Mouse (Mus musculus) hematopoietic stem cell, adult 5-6 weeks (primary cell): ENCODE data around the gene Chmp1a. TPM values are rescaled to one million over a fixed set of nuclear protein-coding genes. Genes with fewer than 3 reads are reported as not detected.

Source experiments
- ATAC-seq, 2 experiments: fragments of 125-278 bp in 1 of 2; replicated peaks in 1 of 2; 2 replicates each; pipeline ENCODE4 v1.8.0; 2016 to 2017; ENCODE audit warnings: inconsistent platforms in 2 of 2, mild to moderate bottlenecking in 2 of 2, moderate number of reproducible peaks in 2 of 2, low read depth in 1 of 2, moderate TSS enrichment in 1 of 2; ENCODE audit not compliant: low FRiP score in 2 of 2, poor library complexity in 2 of 2, severe bottlenecking in 2 of 2, insufficient read depth in 1 of 2, low TSS enrichment in 1 of 2
- total RNA-seq: library from RNA; stranded (forward); fragments of 172-1452, 232-1000 nt; gene quantifications from 2 replicates; pipeline ENCODE4 v1.2.3, GENCODE M21; 2017

The Chmp1a gene
- total RNA-seq, 1 experiment from 2014 or later = 18.1 TPM

DNA sequence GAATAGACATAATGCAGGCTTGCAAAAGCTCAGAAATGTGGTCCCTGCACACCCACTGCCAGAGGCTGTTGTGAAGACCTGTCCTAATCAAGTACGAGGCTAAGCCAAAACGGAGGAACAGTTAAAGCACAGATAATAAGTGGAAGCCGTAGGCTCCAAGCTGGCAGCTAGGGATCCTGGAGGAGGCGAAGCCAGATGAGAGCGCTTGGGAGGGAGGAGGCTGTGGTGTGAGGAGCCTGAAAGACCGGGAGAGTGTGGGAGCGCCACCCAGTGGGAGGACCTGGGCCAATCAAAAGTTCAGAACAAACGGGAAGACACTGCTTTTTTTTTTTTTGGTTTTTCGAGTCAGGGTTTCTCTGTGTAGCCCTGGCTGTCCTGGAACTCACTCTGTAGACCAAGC lies 21.9 kb downstream of the Chmp1a start:
- ATAC-seq = peak in 1 of 2 experiments; percentile 70; a peak in 2 of 4 replicates

DNA sequence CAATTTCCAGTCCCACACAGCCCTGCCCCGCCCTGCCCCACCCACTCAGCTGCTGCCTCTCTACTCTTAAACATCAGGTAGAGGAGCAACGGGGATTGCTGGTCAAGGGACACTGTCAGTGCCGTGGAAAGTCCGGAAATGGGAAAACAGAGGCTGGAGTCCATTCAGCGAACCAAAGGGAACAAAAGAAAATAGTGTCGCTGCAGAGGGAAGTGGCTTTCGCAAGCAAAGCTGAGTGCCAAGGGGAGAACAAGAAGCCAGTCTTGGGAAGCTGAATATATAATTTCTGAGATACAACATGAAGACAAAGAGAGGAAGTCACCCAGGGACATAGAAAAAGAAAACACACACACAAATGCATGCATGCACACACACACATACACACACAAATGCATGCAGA lies 23.7 kb downstream of the Chmp1a start:
- ATAC-seq = no peak

- ATAC-seq = no peak
Observed at GRCm38 (mm10) chr8:123188006-123188405, 24.6 kb downstream of the Chmp1a start.

DNA sequence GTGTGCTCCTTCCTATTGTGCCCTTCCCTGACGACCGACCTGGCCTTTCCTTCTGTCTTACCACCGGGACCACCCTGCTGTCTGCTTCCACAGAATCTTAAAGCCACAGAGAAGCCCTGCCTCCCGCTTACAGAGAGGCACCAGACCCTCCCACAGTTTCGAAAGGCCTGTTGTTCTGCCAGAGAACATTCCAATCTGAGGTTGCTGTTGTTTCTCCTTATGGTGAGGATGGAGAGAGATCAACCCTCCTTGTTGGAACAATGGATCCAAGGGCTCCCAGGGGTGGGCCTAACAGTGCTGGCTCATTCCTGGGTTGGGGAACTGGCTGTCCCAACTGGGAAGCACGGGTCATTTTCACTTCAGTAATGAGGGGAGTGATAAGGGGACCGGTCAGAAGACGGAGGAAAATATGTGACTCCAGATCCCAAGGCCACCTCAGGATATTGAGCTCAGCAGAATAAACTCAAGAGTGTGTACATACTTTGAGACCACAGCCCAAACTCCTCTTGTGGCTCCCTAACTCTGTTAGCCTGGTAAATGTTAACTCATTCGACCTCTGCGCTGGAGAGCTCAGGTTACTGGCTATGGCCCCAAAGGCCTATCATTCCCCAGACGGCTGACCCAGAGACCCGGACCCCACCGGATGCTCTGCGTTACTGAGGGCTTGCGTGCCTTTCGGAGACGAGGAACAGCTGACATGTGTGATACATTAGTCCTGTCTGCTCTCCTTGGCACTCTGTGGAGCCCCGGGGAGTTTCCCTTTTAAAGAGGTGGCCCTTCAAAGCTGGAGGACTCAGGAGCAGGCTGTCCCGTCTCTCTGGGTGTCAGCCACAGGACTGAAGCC lies 26.8 kb downstream of the Chmp1a start, which contains the start of gene Dpep1:
Gene Dpep1, plus strand, starts transcription at position 677 of the 844 bp plus-strand sequence.
- ATAC-seq = no peak

DNA sequence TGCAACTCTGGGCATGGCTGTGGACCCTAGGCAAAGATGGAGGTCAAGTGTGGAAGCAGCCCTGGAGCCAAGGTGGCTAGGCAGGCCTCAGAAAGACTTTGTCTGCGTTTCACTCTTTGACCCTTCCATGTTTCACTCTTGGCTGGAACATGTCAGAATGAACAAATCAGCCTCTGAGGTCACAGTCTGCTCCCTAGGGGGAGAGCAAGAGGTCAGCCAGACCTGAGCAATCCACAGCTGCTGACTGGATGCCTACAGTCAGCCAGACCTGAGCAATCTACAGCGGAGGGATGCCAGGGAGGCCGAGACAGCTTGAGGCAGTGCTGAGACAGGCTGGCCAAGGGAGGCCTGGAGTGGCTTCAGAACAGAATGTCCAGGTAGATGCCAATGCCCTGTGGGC lies 31.2 kb downstream of the Chmp1a start:
- no peak for ATAC-seq

- no peak for ATAC-seq
Observed at GRCm38 (mm10) chr8:123157888-123158465, 54.6 kb downstream of the Chmp1a start, which contains the start of gene Sult5a1. TSS of gene Sult5a1 (minus strand) at chr8:123158315.

DNA sequence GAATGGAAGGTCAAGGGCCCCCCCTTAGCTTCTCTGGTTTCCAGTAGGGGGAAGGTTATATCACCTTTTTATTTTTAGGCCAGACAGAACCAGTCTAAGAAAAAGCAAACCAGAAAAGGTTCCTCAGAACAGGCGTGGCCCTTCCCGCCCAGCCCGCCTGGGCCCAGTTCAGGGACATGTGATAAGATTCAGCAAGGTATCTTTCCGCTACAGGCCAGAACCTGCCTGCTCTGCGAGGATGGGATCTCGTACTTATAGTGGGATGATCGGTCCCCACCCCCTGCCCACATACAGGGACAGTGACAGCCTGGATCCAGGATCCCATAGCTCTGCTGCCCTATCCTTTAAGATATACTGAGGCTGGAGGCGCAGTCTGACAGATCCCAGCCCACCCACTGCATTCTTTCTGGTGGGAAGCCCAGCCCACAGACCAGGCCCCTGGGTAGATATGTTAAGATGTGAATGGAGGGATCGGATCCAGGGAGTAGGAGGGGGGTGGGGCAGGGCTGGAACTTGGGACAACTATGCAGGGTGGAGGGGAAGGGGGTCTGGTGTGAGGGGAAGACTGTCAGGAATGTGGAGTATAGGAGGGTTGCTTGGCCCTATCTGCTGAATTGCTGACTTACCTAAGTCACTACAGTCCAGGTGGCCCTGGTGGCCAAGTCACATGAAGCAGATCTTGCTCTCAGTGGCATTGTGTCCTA lies 56.3 kb downstream of the Chmp1a start:
- no peak for ATAC-seq

GRCm38 (mm10) chr8:123155177-123155576 lies 57.4 kb downstream of the Chmp1a start:
- no peak for ATAC-seq

Other genes with a start within 250 kb of the Chmp1a start
- 99.2 and 109 TPM in 2 replicates for gene Ankrd11, start 170.5 kb downstream of the Chmp1a start, total RNA-seq
- gene Spg7, start 149.8 kb downstream of the Chmp1a start, total RNA-seq = 68.5 and 76.3 TPM in 2 replicates
- 2,996 and 3,898 TPM in 2 replicates for gene Rpl13, start 110.4 kb downstream of the Chmp1a start, total RNA-seq
- 0.60 TPM in 1 of 2 replicates, not detected in the other for gene Cpne7, start 95.4 kb downstream of the Chmp1a start, total RNA-seq
- gene Sult5a1, start 54.4 kb downstream of the Chmp1a start, total RNA-seq = not detected in 2 replicates
- not detected in 2 replicates for gene Dpep1, start 26.5 kb downstream of the Chmp1a start, total RNA-seq
- 1.5 TPM in 1 of 2 replicates, not detected in the other for gene Spata33, start 69 bp upstream of the Chmp1a start, total RNA-seq
- 32.6 and 39.1 TPM in 2 replicates for gene Cdk10, start 12.1 kb upstream of the Chmp1a start, total RNA-seq
- gene Spata2l, start 23.5 kb upstream of the Chmp1a start, total RNA-seq = 1.2 and 2.5 TPM in 2 replicates
- gene Zfp276, start 41.4 kb upstream of the Chmp1a start, total RNA-seq = 10.5 and 12.8 TPM in 2 replicates
- gene Vps9d1, start 41.6 kb upstream of the Chmp1a start, total RNA-seq = 18.8 and 24.6 TPM in 2 replicates
- 23.7 and 38.5 TPM in 2 replicates for gene Fanca, start 105.8 kb upstream of the Chmp1a start, total RNA-seq
- 0.94 and 4.0 TPM in 2 replicates for gene Spire2, start 120.0 kb upstream of the Chmp1a start, total RNA-seq
- gene Tcf25, start 161.0 kb upstream of the Chmp1a start, total RNA-seq = 126 and 245 TPM in 2 replicates
- gene Mc1r, start 194.3 kb upstream of the Chmp1a start, total RNA-seq = not detected in 2 replicates
- gene Tubb3, start 198.7 kb upstream of the Chmp1a start, total RNA-seq = 0.89 TPM in 1 of 2 replicates, not detected in the other
- gene Def8, start 210.8 kb upstream of the Chmp1a start, total RNA-seq = 63.8 and 85.3 TPM in 2 replicates